Mouse (Mus musculus): ENCODE results near the gene Stat3.

GRCm38 (mm10) chr11:100958613-100959463 lies 19.5 kb upstream of the Stat3 start:
- no peak for TF ChIP-seq CTCF (conservative IDR thresholded peaks at IDR 0.05 in 1 of 2, IDR thresholded peaks at IDR 0.05 in 1 of 2; ENCODE audit: low read depth in 2 of 2, low read length in 2 of 2)
- TF ChIP-seq ZC3H11A (IDR thresholded peaks at IDR 0.05; ENCODE audit: low read depth, low read length) = no peak
- TF ChIP-seq E2F4 (IDR thresholded peaks at IDR 0.05; ENCODE audit: insufficient replicate concordance, low read depth, low read length) = no peak
- TF ChIP-seq POLR2A (IDR thresholded peaks at IDR 0.05; ENCODE audit: low read depth, low read length) = no peak
- TF ChIP-seq RCOR1 (conservative IDR thresholded peaks at IDR 0.05; ENCODE audit: low read depth, low read length) = no peak
- TF ChIP-seq RAD21 (IDR thresholded peaks at IDR 0.05; ENCODE audit: low read depth, low read length) = no peak
- TF ChIP-seq MAFK (IDR thresholded peaks at IDR 0.05; ENCODE audit: insufficient replicate concordance, low read length) = no peak
- TF ChIP-seq TBP (conservative IDR thresholded peaks at IDR 0.05; ENCODE audit: low read depth, low read length) = no peak
- no peak for TF ChIP-seq ELF1 (IDR thresholded peaks at IDR 0.05; ENCODE audit: low read depth, low read length)
- no peak for TF ChIP-seq MYC (IDR thresholded peaks at IDR 0.05; ENCODE audit: low read depth, low read length)

All from CH12.LX (cell line).